Mouse (Mus musculus) adrenal gland, adult (tissue): Measurements from ENCODE around the gene Noc4l.
A peak's percentile ranks its signal among the peaks of the same experiment; 100 is the strongest.

Experiments used
- DNase-seq, 2 experiments: peaks; one replicate each; pipeline ENCODE4 v3.0.0; 2022 to 2023; ENCODE audit warnings: low spot score in 1 of 2; ENCODE audit not compliant: inconsistent age in 2 of 2

Gene Noc4l

DNA sequence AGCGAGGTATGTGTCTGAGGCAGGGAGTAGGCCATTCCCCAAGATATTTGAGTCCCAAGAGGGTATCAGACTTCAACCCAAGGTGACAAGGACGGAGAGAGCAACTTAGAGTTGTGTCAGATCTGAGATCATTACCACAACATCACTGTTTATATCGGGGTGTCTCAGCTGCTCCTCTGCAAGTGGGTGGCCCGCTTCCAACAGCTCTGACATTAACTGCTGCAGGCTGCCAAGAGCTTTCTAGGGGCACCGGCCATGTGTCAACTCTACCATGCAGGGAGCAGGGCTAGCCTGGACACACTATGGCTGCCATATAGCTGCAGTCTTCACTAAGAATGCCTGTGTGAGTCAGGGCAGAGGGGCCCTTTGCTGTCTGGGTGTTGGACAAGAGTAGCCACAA lies 43.3 kb downstream of the Noc4l start:
- DNase-seq: no peak

DNA sequence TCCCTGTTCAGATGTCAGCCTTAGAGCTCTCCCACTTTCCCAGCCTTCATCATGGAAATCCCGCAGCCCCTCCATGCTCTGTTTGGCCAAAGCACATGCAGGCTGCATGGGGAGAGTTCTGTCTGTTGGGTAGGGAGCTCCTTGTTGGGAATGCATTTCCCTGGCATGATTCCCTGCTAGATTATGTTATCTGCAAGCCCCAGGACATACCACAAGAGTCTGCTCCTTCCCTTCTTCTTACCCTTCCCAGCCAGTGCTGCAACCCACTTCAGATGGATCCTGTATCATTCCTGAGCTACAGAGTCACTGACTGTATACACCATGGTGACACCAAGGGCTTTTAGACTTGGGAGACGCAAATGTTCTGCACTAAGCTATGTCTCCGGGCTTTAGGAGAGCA lies 43.8 kb downstream of the Noc4l start:
- DNase-seq: no peak

DNA sequence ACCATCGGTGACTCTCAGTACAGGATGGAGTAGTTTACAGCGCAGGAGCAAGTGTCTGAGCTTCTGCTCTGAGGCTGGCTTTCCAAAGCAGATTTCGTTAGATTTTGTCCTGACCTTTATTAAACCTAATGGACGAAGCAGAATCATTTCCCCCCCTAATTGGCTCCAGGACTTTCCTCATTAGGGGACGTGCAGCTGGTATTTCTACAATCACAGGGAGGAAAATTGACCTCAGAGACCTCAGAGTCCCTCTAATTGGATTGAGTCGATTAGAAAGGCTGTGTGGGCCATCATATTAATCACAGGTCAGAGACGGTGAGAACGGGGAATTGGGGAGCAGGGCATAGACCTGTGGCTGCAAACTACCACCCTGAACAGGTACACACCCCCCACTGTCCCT lies 44.3 kb downstream of the Noc4l start:
- no peak for DNase-seq

DNA sequence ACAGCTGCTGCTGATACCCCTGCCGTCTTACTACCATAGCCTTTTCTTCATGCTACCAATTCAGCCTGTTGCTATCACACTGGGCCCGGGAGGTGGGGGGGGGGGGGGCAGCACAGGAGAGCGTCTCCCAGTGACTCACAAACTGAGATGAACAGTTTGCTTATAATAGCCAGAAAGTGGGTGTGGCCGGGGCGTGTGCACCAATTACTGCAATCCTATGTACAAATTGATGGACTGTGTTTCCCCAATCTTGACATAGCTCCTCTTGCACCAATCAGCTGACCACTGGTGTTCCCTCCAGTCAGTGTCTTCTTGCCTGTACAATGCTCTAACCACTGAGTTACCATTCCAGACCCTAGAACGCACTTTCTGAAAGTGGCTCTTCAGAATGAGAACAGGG lies 44.9 kb downstream of the Noc4l start:
- no peak for DNase-seq

DNA sequence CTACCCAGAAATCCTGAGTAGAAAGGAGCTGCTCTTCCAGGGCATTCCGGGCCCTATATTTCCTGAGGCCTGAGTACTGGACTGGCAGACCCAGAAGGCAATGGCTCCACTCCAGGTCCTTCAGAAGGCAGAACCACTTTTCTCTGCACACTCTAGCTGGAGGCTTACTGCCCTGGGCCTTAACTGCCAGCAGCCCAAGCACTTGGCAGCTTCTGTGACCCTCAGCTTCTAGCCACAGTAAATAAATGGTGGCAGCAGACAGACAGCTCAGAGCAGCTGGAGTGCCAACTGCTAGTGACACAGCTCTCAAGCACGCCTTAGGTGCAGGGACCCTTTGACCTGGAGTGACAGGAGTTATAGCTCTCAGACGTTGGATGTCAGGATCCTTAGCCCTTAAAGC lies 45.5 kb downstream of the Noc4l start:
- DNase-seq: no peak

DNA sequence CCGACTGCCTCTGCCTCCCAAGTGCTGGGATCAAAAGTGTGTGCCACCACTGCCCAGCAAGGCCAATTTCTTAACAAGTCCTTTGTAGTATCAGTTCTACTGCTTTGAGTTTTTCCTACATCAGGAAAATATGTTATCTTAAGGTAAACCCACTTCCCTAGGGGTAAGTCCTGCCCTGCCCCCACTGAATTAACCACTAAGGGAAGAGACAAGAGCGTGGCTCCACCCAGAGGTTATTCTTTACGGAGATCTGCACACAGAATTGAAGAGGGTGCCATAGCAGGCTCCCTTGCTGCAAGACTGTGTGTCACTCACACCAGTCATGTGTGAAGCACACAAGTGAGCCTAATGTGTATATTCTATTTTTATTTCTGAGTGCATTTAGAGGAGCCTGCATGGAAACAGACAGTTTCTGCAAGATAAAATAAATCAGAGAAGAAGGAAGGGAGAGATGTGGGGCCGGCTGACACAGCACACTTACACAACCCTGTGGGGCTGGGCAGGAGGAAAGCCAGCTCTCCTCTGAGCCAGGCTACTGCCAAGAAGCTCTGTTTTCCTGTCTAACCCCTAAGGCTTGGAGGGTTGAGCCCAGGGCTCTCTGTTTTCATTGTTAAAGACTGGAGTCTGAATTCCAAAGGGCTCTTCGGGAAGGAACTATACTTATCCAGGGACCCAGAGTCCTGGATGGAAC lies 47.5 kb downstream of the Noc4l start:
- no peak for DNase-seq

DNA sequence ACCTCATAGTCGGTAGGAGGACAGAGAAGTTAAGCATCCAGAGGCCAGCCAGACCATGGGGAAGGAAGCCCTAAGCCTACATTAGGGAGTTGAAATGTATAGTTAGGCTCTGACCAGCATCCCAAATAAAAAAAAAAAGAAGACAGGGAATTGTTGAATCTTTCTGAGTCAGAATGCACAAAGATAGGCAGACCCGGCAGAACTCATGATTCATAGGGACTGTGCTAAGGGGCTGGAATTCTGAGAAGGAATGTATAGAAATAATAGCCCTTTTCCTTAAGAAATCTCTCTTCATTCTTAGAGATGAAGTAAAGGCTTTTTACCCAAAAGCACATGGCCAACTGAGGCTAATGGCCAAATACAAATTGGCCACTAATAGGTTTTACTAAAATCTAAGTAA lies 48.9 kb downstream of the Noc4l start:
- no peak for DNase-seq

DNA sequence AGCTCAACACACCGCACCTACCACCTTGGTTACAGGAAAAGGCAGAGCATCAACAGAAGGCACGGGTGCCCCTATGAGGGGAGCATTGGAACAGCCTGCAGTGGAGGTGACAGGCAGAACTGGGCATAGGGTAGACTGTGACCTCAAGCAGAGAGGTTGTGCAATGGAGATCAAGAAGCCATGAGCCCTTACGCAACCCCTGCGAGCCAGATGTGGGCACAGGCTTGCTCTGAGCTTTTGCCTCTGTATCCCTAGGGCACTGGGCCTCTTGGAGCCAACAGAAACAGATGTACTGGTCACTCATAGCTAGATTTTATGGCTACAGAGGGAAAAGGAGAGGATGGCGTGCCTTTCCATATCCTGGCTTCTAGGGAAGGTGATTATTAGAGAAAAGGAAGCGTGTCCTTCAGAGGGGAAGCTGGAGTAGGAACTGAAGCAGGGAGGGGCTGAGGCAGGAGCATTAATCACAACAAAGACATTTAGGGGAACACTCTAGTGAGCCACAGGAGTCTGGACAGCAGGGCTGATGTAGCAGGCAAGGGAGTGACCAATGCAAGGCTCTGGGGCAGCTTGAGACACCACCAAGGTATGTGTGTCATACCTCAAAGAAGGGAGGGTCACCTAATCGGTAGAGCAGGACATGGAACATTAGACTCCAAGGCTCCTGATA lies 50.1 kb downstream of the Noc4l start:
- DNase-seq: peak in 1 of 2 experiments; percentile 57
